Mouse (Mus musculus) bone marrow, adult 2 months (tissue): ENCODE measurements at regions not wholly inside any gene's neighbourhood (a gene's known extent, or its start where the extent isn't known, plus 50 kb on each side); places are given as distances from the start of the nearest gene placed in this dataset.

Source experiments
- CTCF ChIP-seq: fragments of 200-500 bp; IDR thresholded peaks from 2 replicates; pipeline ENCODE4 v1.5.1; 2011; ENCODE audit warnings: low read length, control low read depth; ENCODE audit not compliant: control insufficient read depth, insufficient read depth
- POLR2A ChIP-seq: fragments of 200-500 bp; IDR thresholded peaks from 2 replicates; pipeline ENCODE4 v1.6.1; 2011; ENCODE audit warnings: low read depth, mild to moderate bottlenecking, control low read depth, low read length, borderline replicate concordance; ENCODE audit not compliant: control insufficient read depth

- TF ChIP-seq CTCF = no peak
- no peak for TF ChIP-seq POLR2A
Observed at GRCm38 (mm10) chr17:83050591-83051197, 164.4 kb upstream of the Pkdcc start.
